Mouse (Mus musculus): ENCODE measurements around the gene Nol7.

- TF ChIP-seq CTCF (IDR thresholded peaks at IDR 0.05; ENCODE audit: low read depth) (no peak), EP300 (IDR thresholded peaks at IDR 0.05; ENCODE audit: low read depth) (no peak)
Observed at GRCm38 (mm10) chr13:43374205-43374604, 24.0 kb upstream of the Nol7 start.
